Mouse (Mus musculus): ENCODE results near the gene Tex14. TPM values are rescaled to one million over a fixed set of nuclear protein-coding genes. Genes with fewer than 3 reads are reported as not detected.

Tex14 gene
- polyA plus RNA-seq, 1 experiment from 2014 or later: 0.38 TPM

DNA sequence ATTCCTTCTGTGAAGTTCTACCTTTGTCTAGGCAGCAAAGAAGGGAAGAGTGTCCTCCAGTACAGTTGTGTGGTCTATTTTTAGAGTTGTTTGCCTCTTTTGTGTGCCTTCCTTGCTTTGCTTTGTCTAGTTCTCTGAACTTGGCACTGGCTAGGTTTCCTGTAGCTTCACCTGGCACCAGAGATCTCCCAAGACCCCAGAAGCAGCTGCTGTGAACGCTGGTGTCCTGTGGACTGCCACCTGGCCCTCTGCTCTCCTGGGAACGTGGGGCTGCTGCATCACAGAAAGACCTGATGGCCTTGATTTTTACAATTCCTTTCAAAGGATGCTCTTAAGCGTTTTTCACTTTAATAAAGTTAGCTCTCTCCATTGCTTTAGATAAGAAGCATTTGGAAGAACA is 138.0 kb downstream of the Tex14 start:
- ATAC-seq (ENCODE audit: insufficient number of reproducible peaks, insufficient read depth, low FRiP score, low read depth): no peak
- no peaks in the 10 kb centered on the region for H3K27me3 ChIP-seq (ENCODE audit: control insufficient read depth, insufficient read depth, low read length)
- H3K36me3 ChIP-seq (ENCODE audit: control insufficient read depth, insufficient read depth, low read length): no peaks in the 10 kb centered on the region
- no peaks in the 10 kb centered on the region for H3K9me3 ChIP-seq (ENCODE audit: control insufficient read depth, low read length)
- H3K4me3 ChIP-seq (ENCODE audit: control insufficient read depth in 1 of 2, insufficient read depth in 1 of 2, low read depth in 1 of 2, low read length in 2 of 2): no peak overlapping the region
- H3K4me2 ChIP-seq (ENCODE audit: low read length): no peak overlapping the region
- no peak overlapping the region for H3K27ac ChIP-seq (replicated peaks in 1 of 2; ENCODE audit: control insufficient read depth in 1 of 2, insufficient read depth in 1 of 2, low read depth in 2 of 2, low read length in 2 of 2)
- 52% methylated on average over 3 of the region's 3 CpGs for WGBS
- H3K9ac ChIP-seq (ENCODE audit: low read length): no peak overlapping the region
- peaks cover 0 to 3% of the 10 kb centered on the region in 2 experiments; a peak in 1 of 4 replicates for H3K4me1 ChIP-seq (ENCODE audit: control insufficient read depth in 2 of 2, insufficient read depth in 2 of 2, low read length in 2 of 2)

- no peaks in the 10 kb centered on the region for H3K27me3 ChIP-seq (ENCODE audit: control insufficient read depth, insufficient read depth, low read length)
- H3K4me1 ChIP-seq (ENCODE audit: control insufficient read depth in 2 of 2, insufficient read depth in 2 of 2, low read length in 2 of 2): peaks cover 8 to 17% of the 10 kb centered on the region in 2 experiments; a peak in 3 of 4 replicates
- no peaks in the 10 kb centered on the region for H3K36me3 ChIP-seq (ENCODE audit: control insufficient read depth, insufficient read depth, low read length)
- H3K4me2 ChIP-seq (ENCODE audit: low read length): no peak overlapping the region
- no peak overlapping the region for H3K4me3 ChIP-seq (ENCODE audit: control insufficient read depth in 1 of 2, insufficient read depth in 1 of 2, low read depth in 1 of 2, low read length in 2 of 2)
- no peaks in the 10 kb centered on the region for H3K9me3 ChIP-seq (ENCODE audit: control insufficient read depth, low read length)
- 83% methylated on average over 4 of the region's 4 CpGs for WGBS
- no peak overlapping the region for H3K27ac ChIP-seq (replicated peaks in 1 of 2; ENCODE audit: control insufficient read depth in 1 of 2, insufficient read depth in 1 of 2, low read depth in 2 of 2, low read length in 2 of 2)
- H3K9ac ChIP-seq (ENCODE audit: low read length): no peak overlapping the region
- ATAC-seq (ENCODE audit: insufficient number of reproducible peaks, insufficient read depth, low FRiP score, low read depth): no peak
Measured at GRCm38 (mm10) chr11:87553342-87553741, 148.5 kb downstream of the Tex14 start.

DNA sequence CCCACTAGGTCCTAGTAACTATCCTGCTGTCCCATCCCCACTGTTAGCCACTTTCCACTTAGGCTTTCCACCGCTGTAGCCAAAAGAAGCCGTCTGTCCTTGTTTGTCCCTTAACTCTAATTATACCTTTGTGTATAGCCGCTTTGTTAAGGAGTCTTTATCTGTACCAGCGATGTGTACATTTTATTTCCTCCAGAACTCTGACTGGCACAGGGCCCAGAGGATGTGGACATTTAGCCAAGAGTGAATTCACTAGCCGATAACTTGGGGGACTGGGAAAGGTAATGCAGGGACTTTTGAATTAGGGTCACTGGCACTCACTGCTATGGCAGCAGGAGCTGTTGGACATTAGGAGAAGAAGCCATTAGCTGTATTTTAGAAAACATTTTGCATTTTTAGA is 149.5 kb downstream of the Tex14 start:
- 8% methylated on average over 5 of the region's 5 CpGs for WGBS
- H3K4me3 ChIP-seq (ENCODE audit: control insufficient read depth in 1 of 2, insufficient read depth in 1 of 2, low read depth in 1 of 2, low read length in 2 of 2): no peak overlapping the region
- no peak overlapping the region for H3K9ac ChIP-seq (ENCODE audit: low read length)
- no peaks in the 10 kb centered on the region for H3K27me3 ChIP-seq (ENCODE audit: control insufficient read depth, insufficient read depth, low read length)
- no peaks in the 10 kb centered on the region for H3K9me3 ChIP-seq (ENCODE audit: control insufficient read depth, low read length)
- no peak for ATAC-seq (ENCODE audit: insufficient number of reproducible peaks, insufficient read depth, low FRiP score, low read depth)
- peaks cover 8 to 17% of the 10 kb centered on the region in 2 experiments; a peak in 3 of 4 replicates for H3K4me1 ChIP-seq (ENCODE audit: control insufficient read depth in 2 of 2, insufficient read depth in 2 of 2, low read length in 2 of 2)
- peak overlapping the region; percentile 37 for H3K4me2 ChIP-seq (ENCODE audit: low read length)
- H3K27ac ChIP-seq (replicated peaks in 1 of 2; ENCODE audit: control insufficient read depth in 1 of 2, insufficient read depth in 1 of 2, low read depth in 2 of 2, low read length in 2 of 2): peak overlapping the region; percentile 52 to 72; a peak in 3 of 4 replicates
- no peaks in the 10 kb centered on the region for H3K36me3 ChIP-seq (ENCODE audit: control insufficient read depth, insufficient read depth, low read length)

- WGBS: 12% methylated on average over 2 of the region's 2 CpGs
- peaks cover 8 to 17% of the 10 kb centered on the region in 2 experiments; a peak in 3 of 4 replicates for H3K4me1 ChIP-seq (ENCODE audit: control insufficient read depth in 2 of 2, insufficient read depth in 2 of 2, low read length in 2 of 2)
- H3K36me3 ChIP-seq (ENCODE audit: control insufficient read depth, insufficient read depth, low read length): no peaks in the 10 kb centered on the region
- no peaks in the 10 kb centered on the region for H3K27me3 ChIP-seq (ENCODE audit: control insufficient read depth, insufficient read depth, low read length)
- no peak overlapping the region for H3K4me3 ChIP-seq (ENCODE audit: control insufficient read depth in 1 of 2, insufficient read depth in 1 of 2, low read depth in 1 of 2, low read length in 2 of 2)
- no peak overlapping the region; the same call in 1 of the 2 replicates for H3K9ac ChIP-seq (ENCODE audit: low read length)
- 0 out of 2 replicates have a peak overlapping the region, but pooled peaks have one; percentile 37 for H3K4me2 ChIP-seq (ENCODE audit: low read length)
- no peak for ATAC-seq (ENCODE audit: insufficient number of reproducible peaks, insufficient read depth, low FRiP score, low read depth)
- no peaks in the 10 kb centered on the region for H3K9me3 ChIP-seq (ENCODE audit: control insufficient read depth, low read length)
- H3K27ac ChIP-seq (replicated peaks in 1 of 2; ENCODE audit: control insufficient read depth in 1 of 2, insufficient read depth in 1 of 2, low read depth in 2 of 2, low read length in 2 of 2): peak overlapping the region; percentile 59 to 72
Measured at GRCm38 (mm10) chr11:87555106-87555703, 150.3 kb downstream of the Tex14 start.

- ATAC-seq (ENCODE audit: insufficient number of reproducible peaks, insufficient read depth, low FRiP score, low read depth): no peak
- Histone ChIP-seq H3K4me2 (ENCODE audit: low read length) (no peak overlapping the region), H3K27me3 (ENCODE audit: control insufficient read depth, insufficient read depth, low read length) (no peaks in the 10 kb centered on the region), H3K27ac (replicated peaks in 1 of 2; ENCODE audit: control insufficient read depth in 1 of 2, insufficient read depth in 1 of 2, low read depth in 2 of 2, low read length in 2 of 2) (no peak overlapping the region), H3K36me3 (ENCODE audit: control insufficient read depth, insufficient read depth, low read length) (no peaks in the 10 kb centered on the region), H3K9me3 (ENCODE audit: control insufficient read depth, low read length) (no peaks in the 10 kb centered on the region), H3K4me1 (ENCODE audit: control insufficient read depth in 2 of 2, insufficient read depth in 2 of 2, low read length in 2 of 2) (peaks cover 4 to 9% of the 10 kb centered on the region in 2 experiments; a peak in 2 of 4 replicates), H3K9ac (ENCODE audit: low read length) (no peak overlapping the region), H3K4me3 (ENCODE audit: control insufficient read depth in 1 of 2, insufficient read depth in 1 of 2, low read depth in 1 of 2, low read length in 2 of 2) (no peak overlapping the region)
- WGBS: 37% methylated on average over 6 of the region's 6 CpGs
Measured at GRCm38 (mm10) chr11:87561208-87561607, 156.3 kb downstream of the Tex14 start.

DNA sequence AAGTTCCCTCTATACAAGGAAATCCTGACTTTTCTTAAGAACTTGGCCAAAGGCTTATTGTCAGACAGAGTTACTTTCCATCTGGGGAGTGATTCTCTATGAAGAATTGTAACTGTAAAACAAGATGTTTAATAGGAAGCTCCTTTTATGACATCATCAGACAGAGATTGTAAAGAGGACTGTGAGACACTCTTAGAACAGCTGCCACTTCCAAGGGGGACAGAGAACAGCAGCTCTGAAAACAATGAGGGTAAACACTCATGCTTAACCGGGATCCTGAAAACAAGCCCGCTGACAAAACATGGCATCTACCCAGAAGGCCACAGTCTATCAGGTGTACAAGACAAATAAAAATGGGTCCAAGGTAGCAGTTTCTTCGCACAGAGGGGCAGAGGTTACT is 161.6 kb downstream of the Tex14 start, which contains the start of gene Gm11492:
Gm11492 (plus strand) TSS at position 153 of the 400 bp plus-strand sequence.
- Histone ChIP-seq H3K9me3 (ENCODE audit: control insufficient read depth, low read length) (no peaks in the 10 kb centered on the region), H3K4me2 (ENCODE audit: low read length) (no peak within 1 kb of the TSS), H3K9ac (ENCODE audit: low read length) (no peak within 1 kb of the TSS), H3K27me3 (ENCODE audit: control insufficient read depth, insufficient read depth, low read length) (no peaks in the 10 kb centered on the region), H3K4me1 (ENCODE audit: control insufficient read depth in 2 of 2, insufficient read depth in 2 of 2, low read length in 2 of 2) (peaks cover 18 to 23% of the 10 kb centered on the region in 2 experiments), H3K36me3 (ENCODE audit: control insufficient read depth, insufficient read depth, low read length) (no peaks in the 10 kb centered on the region), H3K27ac (replicated peaks in 1 of 2; ENCODE audit: control insufficient read depth in 1 of 2, insufficient read depth in 1 of 2, low read depth in 2 of 2, low read length in 2 of 2) (no peak within 1 kb of the TSS; a peak in 2 of 4 replicates), H3K4me3 (ENCODE audit: control insufficient read depth in 1 of 2, insufficient read depth in 1 of 2, low read depth in 1 of 2, low read length in 2 of 2) (no peak within 1 kb of the TSS)
- 69% methylated on average over 3 of the region's 3 CpGs for WGBS
- ATAC-seq (ENCODE audit: insufficient number of reproducible peaks, insufficient read depth, low FRiP score, low read depth): no peak

DNA sequence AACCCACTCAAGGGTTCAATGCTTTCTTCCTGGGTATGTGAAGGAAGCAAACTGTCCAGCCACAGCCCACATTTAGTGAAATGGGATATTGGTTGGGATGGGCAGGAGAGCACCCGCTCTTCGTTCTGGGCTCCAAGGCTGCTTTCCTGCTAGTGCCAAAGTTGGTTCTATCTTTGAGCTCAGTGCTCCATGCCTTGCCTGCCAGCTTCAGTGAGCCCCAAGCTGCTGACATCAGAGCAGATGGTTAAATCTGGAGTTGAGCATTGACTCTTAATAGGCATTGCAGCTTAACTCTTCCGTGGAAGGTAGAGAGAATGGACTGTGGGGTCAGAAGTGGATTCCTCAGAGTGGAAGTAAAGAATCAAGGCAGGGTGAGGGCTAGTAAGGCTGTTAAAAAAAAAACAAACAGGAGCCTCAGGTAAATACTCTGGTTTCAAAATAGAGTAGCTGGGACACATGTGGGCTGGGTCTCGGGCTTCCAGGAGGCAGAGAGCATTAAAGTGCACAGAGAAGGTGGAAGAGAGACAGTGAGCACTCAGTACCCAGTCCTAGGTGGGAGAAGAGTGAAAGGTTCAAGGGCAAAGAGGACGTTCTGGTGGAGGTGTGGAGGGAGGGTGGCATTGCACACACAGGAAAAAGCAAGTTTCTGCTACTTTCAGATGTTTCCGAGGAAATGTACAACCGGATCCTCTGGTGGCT is 163.5 kb downstream of the Tex14 start, which contains the start of gene Sept4:
Sept4 (plus strand) TSS at position 649 of the 699 bp plus-strand sequence.
- Histone ChIP-seq H3K4me1 (ENCODE audit: control insufficient read depth in 2 of 2, insufficient read depth in 2 of 2, low read length in 2 of 2) (peaks cover 22 to 30% of the 10 kb centered on the region in 2 experiments), H3K4me3 (ENCODE audit: control insufficient read depth in 1 of 2, insufficient read depth in 1 of 2, low read depth in 1 of 2, low read length in 2 of 2) (no peak within 1 kb of the TSS), H3K9me3 (ENCODE audit: control insufficient read depth, low read length) (no peaks in the 10 kb centered on the region), H3K36me3 (ENCODE audit: control insufficient read depth, insufficient read depth, low read length) (no peaks in the 10 kb centered on the region), H3K4me2 (ENCODE audit: low read length) (no peak within 1 kb of the TSS), H3K27ac (replicated peaks in 1 of 2; ENCODE audit: control insufficient read depth in 1 of 2, insufficient read depth in 1 of 2, low read depth in 2 of 2, low read length in 2 of 2) (0 out of 4 replicates have a peak within 1 kb of the TSS, but pooled peaks of 1 of the 2 experiments have one; percentile 1), H3K9ac (ENCODE audit: low read length) (no peak within 1 kb of the TSS), H3K27me3 (ENCODE audit: control insufficient read depth, insufficient read depth, low read length) (no peaks in the 10 kb centered on the region)
- WGBS: 68% methylated on average over 7 of the region's 7 CpGs
- ATAC-seq (ENCODE audit: insufficient number of reproducible peaks, insufficient read depth, low FRiP score, low read depth): no peak

Measured in heart, embryonic 14.5 days (tissue).